Mouse (Mus musculus): Measurements from ENCODE around the gene Ctsa. TPM values are rescaled to one million over a fixed set of nuclear protein-coding genes. Genes with fewer than 3 reads are reported as not detected.
A peak's percentile ranks its signal among the peaks of the same experiment; 100 is the strongest.
"Not testable (repeated sequence)": the region's sequence is repeated elsewhere in the genome, so short reads cannot be mapped to it uniquely, and the experiment has no call there.

Gene Ctsa
- polyA plus RNA-seq, 1 experiment, result 202 TPM

- Histone ChIP-seq H3K36me3 (ENCODE audit: control insufficient read depth, insufficient read depth) (peaks cover 21% of the 10 kb centered on the region), H3K79me2 (ENCODE audit: control insufficient read depth, insufficient read depth) (no peaks in the 10 kb centered on the region), H3K4me3 (no peak overlapping the region), H3ac (ENCODE audit: control insufficient read depth, insufficient read length) (no peak overlapping the region), H3K27me3 (ENCODE audit: control insufficient read depth, insufficient read depth, insufficient read length) (no peaks in the 10 kb centered on the region), H3K4me2 (ENCODE audit: low read depth) (no peak overlapping the region)
- TF ChIP-seq TCF12 (IDR thresholded peaks at IDR 0.05; ENCODE audit: insufficient read depth, poor library complexity, severe bottlenecking) (no peak), POLR2AphosphoS2 (IDR thresholded peaks at IDR 0.05; ENCODE audit: insufficient read length, low read depth) (peak; percentile 54)
Observed at GRCm38 (mm10) chr2:164795868-164796267, 36.8 kb upstream of the Ctsa start.

- H3K4me2 ChIP-seq (ENCODE audit: low read depth); H3K27me3 ChIP-seq (ENCODE audit: control insufficient read depth, insufficient read depth, insufficient read length); H3K79me2 ChIP-seq (ENCODE audit: control insufficient read depth, insufficient read depth); H3K4me3 ChIP-seq; H3ac ChIP-seq (ENCODE audit: control insufficient read depth, insufficient read length): not testable (repeated sequence)
- peaks cover 30% of the 10 kb centered on the region for H3K36me3 ChIP-seq (ENCODE audit: control insufficient read depth, insufficient read depth)
Observed at GRCm38 (mm10) chr2:164798554-164798953, 34.1 kb upstream of the Ctsa start.

- Histone ChIP-seq H3ac (ENCODE audit: control insufficient read depth, insufficient read length) (no peak overlapping the region), H3K36me3 (ENCODE audit: control insufficient read depth, insufficient read depth) (peaks cover 24% of the 10 kb centered on the region), H3K27me3 (ENCODE audit: control insufficient read depth, insufficient read depth, insufficient read length) (no peaks in the 10 kb centered on the region), H3K4me3 (no peak overlapping the region), H3K4me2 (ENCODE audit: low read depth) (no peak overlapping the region), H3K79me2 (ENCODE audit: control insufficient read depth, insufficient read depth) (peaks cover 18% of the 10 kb centered on the region)
- TF ChIP-seq MYOD1 (IDR thresholded peaks at IDR 0.05; ENCODE audit: control insufficient read depth in 1 of 3, insufficient read length in 2 of 3, low read depth in 2 of 3), result no peak
- TF ChIP-seq SRF (IDR thresholded peaks at IDR 0.05; ENCODE audit: control insufficient read depth, insufficient read length, low read depth), result no peak
- no peak for TF ChIP-seq TCF12 (IDR thresholded peaks at IDR 0.05; ENCODE audit: insufficient read depth, poor library complexity, severe bottlenecking)
- no peak for TF ChIP-seq REST (IDR thresholded peaks at IDR 0.05; ENCODE audit: insufficient read depth, insufficient read length)
- TF ChIP-seq TCF3 (IDR thresholded peaks at IDR 0.05; ENCODE audit: insufficient read length, low read depth), result no peak
- no peak for TF ChIP-seq CEBPB (IDR thresholded peaks at IDR 0.05; ENCODE audit: insufficient read depth, poor library complexity, severe bottlenecking)
- no peak for TF ChIP-seq POLR2AphosphoS2 (IDR thresholded peaks at IDR 0.05; ENCODE audit: insufficient read length, low read depth)
- no peak for TF ChIP-seq E2F4 (IDR thresholded peaks at IDR 0.05; ENCODE audit: insufficient read depth)
- TF ChIP-seq MAX (IDR thresholded peaks at IDR 0.05; ENCODE audit: low read depth), result no peak
- no peak for TF ChIP-seq USF1 (IDR thresholded peaks at IDR 0.05; ENCODE audit: low read depth)
- TF ChIP-seq MYOG (IDR thresholded peaks at IDR 0.05; ENCODE audit: control insufficient read depth in 1 of 3, insufficient read depth in 1 of 3, insufficient read length in 2 of 3, low read depth in 2 of 3), result no peak
- no peak for TF ChIP-seq POLR2A (IDR thresholded peaks at IDR 0.05; ENCODE audit: insufficient read length, low read depth)
Observed at GRCm38 (mm10) chr2:164800252-164801004, 32.2 kb upstream of the Ctsa start.

- peak overlapping the region; percentile 84 for H3K4me2 ChIP-seq (ENCODE audit: low read depth)
- H3K79me2 ChIP-seq (ENCODE audit: control insufficient read depth, insufficient read depth), result peaks cover 18% of the 10 kb centered on the region
- no peaks in the 10 kb centered on the region for H3K27me3 ChIP-seq (ENCODE audit: control insufficient read depth, insufficient read depth, insufficient read length)
- H3K4me3 ChIP-seq, result peak overlapping the region; percentile 85
- TF ChIP-seq CEBPB (IDR thresholded peaks at IDR 0.05; ENCODE audit: insufficient read depth, poor library complexity, severe bottlenecking) (no peak), USF1 (IDR thresholded peaks at IDR 0.05; ENCODE audit: low read depth) (no peak), POLR2A (IDR thresholded peaks at IDR 0.05; ENCODE audit: insufficient read length, low read depth) (no peak), REST (IDR thresholded peaks at IDR 0.05; ENCODE audit: insufficient read depth, insufficient read length) (no peak), SRF (IDR thresholded peaks at IDR 0.05; ENCODE audit: control insufficient read depth, insufficient read length, low read depth) (no peak), MYOG (IDR thresholded peaks at IDR 0.05; ENCODE audit: control insufficient read depth in 1 of 3, insufficient read depth in 1 of 3, insufficient read length in 2 of 3, low read depth in 2 of 3) (no peak), MAX (IDR thresholded peaks at IDR 0.05; ENCODE audit: low read depth) (no peak), MYOD1 (IDR thresholded peaks at IDR 0.05; ENCODE audit: control insufficient read depth in 1 of 3, insufficient read length in 2 of 3, low read depth in 2 of 3) (no peak), TCF3 (IDR thresholded peaks at IDR 0.05; ENCODE audit: insufficient read length, low read depth) (no peak), POLR2AphosphoS2 (IDR thresholded peaks at IDR 0.05; ENCODE audit: insufficient read length, low read depth) (no peak), TCF12 (IDR thresholded peaks at IDR 0.05; ENCODE audit: insufficient read depth, poor library complexity, severe bottlenecking) (no peak), E2F4 (IDR thresholded peaks at IDR 0.05; ENCODE audit: insufficient read depth) (no peak)
- H3ac ChIP-seq (ENCODE audit: control insufficient read depth, insufficient read length), result no peak overlapping the region
- H3K36me3 ChIP-seq (ENCODE audit: control insufficient read depth, insufficient read depth), result peaks cover 11% of the 10 kb centered on the region
Observed at GRCm38 (mm10) chr2:164803201-164803920, 29.3 kb upstream of the Ctsa start.

GRCm38 (mm10) chr2:164803921-164804313, 28.8 kb upstream of the Ctsa start:
- H3K4me3 ChIP-seq, result peak overlapping the region; percentile 85
- peak overlapping the region; percentile 64 for H3ac ChIP-seq (ENCODE audit: control insufficient read depth, insufficient read length)
- H3K27me3 ChIP-seq (ENCODE audit: control insufficient read depth, insufficient read depth, insufficient read length), result no peaks in the 10 kb centered on the region
- TF ChIP-seq TCF3 (IDR thresholded peaks at IDR 0.05; ENCODE audit: insufficient read length, low read depth), result no peak
- TF ChIP-seq POLR2AphosphoS2 (IDR thresholded peaks at IDR 0.05; ENCODE audit: insufficient read length, low read depth), result no peak
- TF ChIP-seq POLR2A (IDR thresholded peaks at IDR 0.05; ENCODE audit: insufficient read length, low read depth), result no peak
- no peak for TF ChIP-seq MYOD1 (IDR thresholded peaks at IDR 0.05; ENCODE audit: control insufficient read depth in 1 of 3, insufficient read length in 2 of 3, low read depth in 2 of 3)
- no peak for TF ChIP-seq E2F4 (IDR thresholded peaks at IDR 0.05; ENCODE audit: insufficient read depth)
- no peak for TF ChIP-seq TCF12 (IDR thresholded peaks at IDR 0.05; ENCODE audit: insufficient read depth, poor library complexity, severe bottlenecking)
- no peak for TF ChIP-seq MYOG (IDR thresholded peaks at IDR 0.05; ENCODE audit: control insufficient read depth in 1 of 3, insufficient read depth in 1 of 3, insufficient read length in 2 of 3, low read depth in 2 of 3)
- H3K79me2 ChIP-seq (ENCODE audit: control insufficient read depth, insufficient read depth), result peaks cover 18% of the 10 kb centered on the region
- peak overlapping the region; percentile 84 for H3K4me2 ChIP-seq (ENCODE audit: low read depth)
- peaks cover 11% of the 10 kb centered on the region for H3K36me3 ChIP-seq (ENCODE audit: control insufficient read depth, insufficient read depth)

All from myocyte (in vitro differentiated cells).